Mouse (Mus musculus): ENCODE measurements at regions not wholly inside any gene's neighbourhood (a gene's known extent, or its start where the extent isn't known, plus 50 kb on each side); places are given as distances from the start of the nearest gene placed in this dataset.

GRCm38 (mm10) chr8:126844627-126845026, 101.0 kb downstream of the Tomm20 start:
- no peak for TF ChIP-seq POLR2A (IDR thresholded peaks at IDR 0.05; ENCODE audit: low read depth, low read length)
- no peak for TF ChIP-seq KAT2A (IDR thresholded peaks at IDR 0.05; ENCODE audit: insufficient replicate concordance, low read length)
